Comparison of ENCODE assay signal across 22 mouse cellular contexts in genomic region chr12:79655138-79655537, GRCm38 (mm10).
A peak's percentile ranks its signal among the peaks of the same experiment; 100 is the strongest.
DNase-seq lines count a peak whose midpoint lies in the region; ATAC-seq and TF ChIP-seq lines count a peak whose summit lies in the region.
"Had no signal": no experiment of that assay in that cellular context is flagged by ENCODE, and none has a peak within 500 bp of the region (broad histone marks: within the 10 kb centered on the region; RNA-seq: fewer than 3 reads in every experiment).

No protein-coding gene starts in this region.

- no peak overlapping the region for H3K9ac ChIP-seq in heart, adult 2 months (ENCODE audit: low read depth, low read length)
- H3K9ac ChIP-seq in heart, embryonic 11.5 days (ENCODE audit: low read depth, low read length), result no peak overlapping the region
- no peak overlapping the region for H3K9ac ChIP-seq in MEL (ENCODE audit: control insufficient read depth, low read depth, low read length, poor library complexity, severe bottlenecking)
- H3K9ac ChIP-seq: embryonic facial prominence, embryonic 12.5 days; forebrain, embryonic 15.5 days; heart, embryonic 15.5 days; hindbrain, embryonic 14.5 days had no signal

- no peak for ATAC-seq in heart, embryonic 11.5 days (replicated peaks; ENCODE audit: insufficient number of reproducible peaks, low FRiP score, low TSS enrichment)
- ATAC-seq: activated CD4-positive, CD25-positive, alpha-beta regulatory T cell, adult 4 months; forebrain, embryonic 15.5 days had no signal

- H3K4me2 ChIP-seq in heart, embryonic 11.5 days, result no peak overlapping the region
- H3K4me2 ChIP-seq: embryonic facial prominence, embryonic 12.5 days; forebrain, embryonic 15.5 days; heart, embryonic 15.5 days; hindbrain, embryonic 14.5 days had no signal

- no peak for DNase-seq in heart, adult 2 months
- DNase-seq in left cerebral cortex, adult 2 months (ENCODE audit: extremely low spot score in 1 of 2, low spot score in 2 of 2), result no peak
- DNase-seq in left cerebral cortex, postnatal 4 days, result no peak
- DNase-seq in 416B (ENCODE audit: low read depth) (peak; percentile 21), MEL (ENCODE audit: low read depth, low spot score) (peak; percentile 24)
- no peak for DNase-seq in right cerebral cortex, adult 18-20 months
- no peak for DNase-seq in frontal cortex, adult 2 months (ENCODE audit: extremely low spot score in 1 of 2, low spot score in 1 of 2)
- DNase-seq: adrenal gland, postnatal 14 days; cerebellum, adult 11-12 months; cerebellum, adult 9-10 months; cerebellum, postnatal 25 days; gastrocnemius, postnatal 25 days; heart, postnatal 14 days had no signal

- no peak for TF ChIP-seq EP300 in heart, adult 2 months (IDR thresholded peaks at IDR 0.05; ENCODE audit: insufficient read depth, low read depth, low read length)
- TF ChIP-seq EP300 in MEL (IDR thresholded peaks at IDR 0.05; ENCODE audit: low read depth in 1 of 2, low read length in 2 of 2), result no peak

- no peak overlapping the region for H3K27ac ChIP-seq in heart, adult 2 months
- H3K27ac ChIP-seq in heart, embryonic 11.5 days (ENCODE audit: low read depth, low read length), result no peak overlapping the region
- no peak overlapping the region for H3K27ac ChIP-seq in left cerebral cortex, adult 2 months
- no peak overlapping the region for H3K27ac ChIP-seq in MEL (ENCODE audit: control insufficient read depth, low read depth, low read length)
- H3K27ac ChIP-seq: embryonic facial prominence, embryonic 12.5 days; forebrain, embryonic 15.5 days; heart, embryonic 10.5 days; heart, embryonic 15.5 days; hindbrain, embryonic 10.5 days; hindbrain, embryonic 14.5 days had no signal

- no peak overlapping the region for H3K4me3 ChIP-seq in heart, adult 2 months
- no peak overlapping the region for H3K4me3 ChIP-seq in heart, embryonic 11.5 days (ENCODE audit: low read depth, low read length)
- H3K4me3 ChIP-seq in left cerebral cortex, adult 2 months, result no peak overlapping the region
- H3K4me3 ChIP-seq in MEL (ENCODE audit: control insufficient read depth in 1 of 2, insufficient read depth in 1 of 2, low read depth in 2 of 2, low read length in 2 of 2), result no peak overlapping the region
- H3K4me3 ChIP-seq: embryonic facial prominence, embryonic 12.5 days; forebrain, embryonic 15.5 days; heart, embryonic 10.5 days; heart, embryonic 15.5 days; hindbrain, embryonic 10.5 days had no signal

- H3K4me1 ChIP-seq in heart, adult 2 months (ENCODE audit: control insufficient read depth, insufficient read depth, low read length), result no peaks in the 10 kb centered on the region
- peaks cover 16% of the 10 kb centered on the region for H3K4me1 ChIP-seq in heart, embryonic 11.5 days (ENCODE audit: control insufficient read depth, insufficient read depth, low read length)
- peaks cover 0 to 4% of the 10 kb centered on the region in 2 experiments; a peak in 3 of 4 replicates for H3K4me1 ChIP-seq in MEL (ENCODE audit: control insufficient read depth in 1 of 2, insufficient read depth in 2 of 2, low read length in 2 of 2)
- H3K4me1 ChIP-seq: forebrain, embryonic 15.5 days; heart, embryonic 15.5 days had no signal

- TF ChIP-seq CTCF in heart, adult 2 months (IDR thresholded peaks at IDR 0.05), result peak; percentile 46
- peak; percentile 2; the same call in 1 of the 2 replicates for TF ChIP-seq CTCF in left cerebral cortex, adult 2 months (IDR thresholded peaks at IDR 0.05)
- TF ChIP-seq CTCF in MEL (IDR thresholded peaks at IDR 0.05 in 2 of 3, conservative IDR thresholded peaks at IDR 0.05 in 1 of 3; ENCODE audit: control insufficient read depth in 1 of 3, insufficient read depth in 1 of 3, low read depth in 2 of 3, low read length in 3 of 3, poor library complexity in 1 of 3, severe bottlenecking in 1 of 3), result peak in 1 of 3 experiments; percentile 49; a peak in 2 of 6 replicates

- no peaks in the 10 kb centered on the region for H3K79me2 ChIP-seq in heart, adult 2 months (replicated peaks; ENCODE audit: control insufficient read depth, insufficient read depth, low read length)
- no peaks in the 10 kb centered on the region for H3K79me2 ChIP-seq in MEL (ENCODE audit: control insufficient read depth, insufficient read depth, low read length, poor library complexity)

- 85% methylated on average over 5 of the region's 5 CpGs for WGBS in heart, adult 2 months
- 94% methylated on average over 5 of the region's 5 CpGs for WGBS in heart, embryonic 11.5 days (ENCODE audit: insufficient replicate concordance)

- peak; percentile 61 for TF ChIP-seq RAD21 in MEL (IDR thresholded peaks at IDR 0.05; ENCODE audit: low read depth, low read length)

- H3K27me3 ChIP-seq in heart, adult 2 months (ENCODE audit: control insufficient read depth, insufficient read depth, low read length), result no peaks in the 10 kb centered on the region
- H3K27me3 ChIP-seq in heart, embryonic 11.5 days (ENCODE audit: control insufficient read depth, insufficient read depth, low read length), result no peaks in the 10 kb centered on the region
- no peaks in the 10 kb centered on the region for H3K27me3 ChIP-seq in MEL (ENCODE audit: control insufficient read depth in 1 of 2, insufficient read depth in 2 of 2, low read length in 2 of 2)
- H3K27me3 ChIP-seq: embryonic facial prominence, embryonic 12.5 days; forebrain, embryonic 15.5 days; heart, embryonic 15.5 days had no signal

- no peaks in the 10 kb centered on the region for H3K9me3 ChIP-seq in heart, embryonic 11.5 days (replicated peaks; ENCODE audit: control insufficient read depth, low read length)
- no peaks in the 10 kb centered on the region for H3K9me3 ChIP-seq in MEL (replicated peaks; ENCODE audit: insufficient read depth, low read length)
- H3K9me3 ChIP-seq: embryonic facial prominence, embryonic 12.5 days; forebrain, embryonic 15.5 days; G1E; heart, embryonic 10.5 days; heart, embryonic 15.5 days; hindbrain, embryonic 10.5 days had no signal

- no peaks in the 10 kb centered on the region for H3K36me3 ChIP-seq in heart, adult 2 months (ENCODE audit: control insufficient read depth, insufficient read depth, low read length)
- no peaks in the 10 kb centered on the region for H3K36me3 ChIP-seq in heart, embryonic 11.5 days (ENCODE audit: control insufficient read depth, insufficient read depth, low read length)
- H3K36me3 ChIP-seq in MEL (ENCODE audit: control insufficient read depth in 1 of 2, insufficient read depth in 2 of 2, low read length in 2 of 2), result no peaks in the 10 kb centered on the region; a peak in 1 of 4 replicates
- H3K36me3 ChIP-seq: embryonic facial prominence, embryonic 12.5 days; forebrain, embryonic 15.5 days; heart, embryonic 10.5 days; heart, embryonic 15.5 days; hindbrain, embryonic 10.5 days had no signal

- intact Hi-C loops in heart, adult 2 months (cut with DNase I), result no loop called here
- intact Hi-C loops in left cerebral cortex, adult 2 months (cut with DNase I), result no loop called here
- intact Hi-C loops in left cerebral cortex, postnatal 4 days (cut with DNase I), result no loop called here

- TF ChIP-seq POLR2A in heart, adult 2 months (IDR thresholded peaks at IDR 0.05; ENCODE audit: insufficient read depth, low read depth, low read length), result no peak
- no peak for TF ChIP-seq POLR2A in MEL (IDR thresholded peaks at IDR 0.05; ENCODE audit: control insufficient read depth in 1 of 2, insufficient read depth in 1 of 2, low read depth in 1 of 2, low read length in 2 of 2, poor library complexity in 1 of 2)

TF ChIP-seq in MEL, 35 proteins besides CTCF, POLR2A, EP300 and RAD21:
- TF ChIP-seq ZKSCAN1 (IDR thresholded peaks at IDR 0.05; ENCODE audit: low read depth, low read length), result no peak
- no peak for TF ChIP-seq BHLHE40 (IDR thresholded peaks at IDR 0.05; ENCODE audit: borderline replicate concordance, low read depth, low read length)
- TF ChIP-seq SIN3A (IDR thresholded peaks at IDR 0.05; ENCODE audit: low read length), result no peak
- TF ChIP-seq HCFC1 (IDR thresholded peaks at IDR 0.05; ENCODE audit: low read depth, low read length), result no peak
- TF ChIP-seq MEF2A (IDR thresholded peaks at IDR 0.05; ENCODE audit: extremely low read depth, insufficient replicate concordance, low read depth, low read length, poor library complexity, severe bottlenecking), result no peak
- TF ChIP-seq POLR2AphosphoS5 (IDR thresholded peaks at IDR 0.05; ENCODE audit: borderline replicate concordance, low read depth, low read length), result no peak
- TF ChIP-seq TBP (IDR thresholded peaks at IDR 0.05; ENCODE audit: low read depth, low read length), result no peak
- peak; percentile 63 for TF ChIP-seq SMC3 (IDR thresholded peaks at IDR 0.05; ENCODE audit: low read depth, low read length)
- no peak for TF ChIP-seq NRF1 (IDR thresholded peaks at IDR 0.05; ENCODE audit: insufficient read depth, low read depth, low read length, poor library complexity, severe bottlenecking)
- TF ChIP-seq MAX (IDR thresholded peaks at IDR 0.05; ENCODE audit: low read length), result no peak
- TF ChIP-seq NELFE (IDR thresholded peaks at IDR 0.05; ENCODE audit: low read depth, low read length), result no peak
- TF ChIP-seq MAFK (IDR thresholded peaks at IDR 0.05; ENCODE audit: borderline replicate concordance, low read depth, low read length), result no peak
- peak; percentile 24; the same call in 1 of the 2 replicates for TF ChIP-seq ZC3H11A (IDR thresholded peaks at IDR 0.05; ENCODE audit: low read depth, low read length)
- TF ChIP-seq MXI1 (IDR thresholded peaks at IDR 0.05; ENCODE audit: low read depth, low read length), result no peak

Comparison
In these comparisons a context has a peak if more than half of its experiments do, and no peak if none do; other contexts are left out.
1. DNase-seq: peak in 416B (single experiment) and MEL (single experiment); none in heart, adult 2 months (0 of 2), left cerebral cortex, adult 2 months (0 of 2), left cerebral cortex, postnatal 4 days (single experiment), right cerebral cortex, adult 18-20 months (single experiment) and frontal cortex, adult 2 months (0 of 2).